Mouse (Mus musculus) myocyte (in vitro differentiated cells): ENCODE measurements at regions not wholly inside any gene's neighbourhood (a gene's known extent, or its start where the extent isn't known, plus 50 kb on each side); places are given as distances from the start of the nearest gene placed in this dataset.

Source experiments
- H3K27me3 ChIP-seq: one replicate; pipeline ENCODE4 v1.6.1; 2011; ENCODE audit not compliant: control insufficient read depth, insufficient read depth, insufficient read length
- H3K36me3 ChIP-seq: one replicate; pipeline ENCODE4 v1.6.1; 2011; ENCODE audit not compliant: control insufficient read depth, insufficient read depth
- H3K4me2 ChIP-seq: one replicate; pipeline ENCODE4 v1.6.1; 2011; ENCODE audit warnings: low read depth, control low read depth
- H3K4me3 ChIP-seq: one replicate; pipeline ENCODE4 v1.5.1; 2011; ENCODE audit warnings: mild to moderate bottlenecking, control low read depth, moderate library complexity
- H3K79me2 ChIP-seq: one replicate; pipeline ENCODE4 v1.6.1; 2011; ENCODE audit not compliant: control insufficient read depth, insufficient read depth
- H3ac ChIP-seq: one replicate; pipeline ENCODE4 v1.6.1; 2011; ENCODE audit not compliant: control insufficient read depth, insufficient read length
- CEBPB ChIP-seq: IDR thresholded peaks from 2 replicates; pipeline ENCODE4 v1.6.1; 2011; ENCODE audit warnings: mild to moderate bottlenecking, moderate library complexity; ENCODE audit not compliant: poor library complexity, insufficient read depth, severe bottlenecking
- E2F4 ChIP-seq: IDR thresholded peaks from one replicate; pipeline ENCODE4 v1.6.1; 2011; ENCODE audit warnings: mild to moderate bottlenecking, control low read depth, moderate library complexity; ENCODE audit not compliant: insufficient read depth
- MAX ChIP-seq: IDR thresholded peaks from one replicate; pipeline ENCODE4 v1.6.1; 2011; ENCODE audit warnings: low read depth, mild to moderate bottlenecking, control low read depth
- MYOD1 ChIP-seq, 3 experiments: IDR thresholded peaks; one replicate each; pipeline ENCODE4 v1.6.1; 2011; ENCODE audit warnings: control low read depth in 2 of 3, low read depth in 2 of 3, mild to moderate bottlenecking in 2 of 3, moderate library complexity in 1 of 3; ENCODE audit not compliant: insufficient read length in 2 of 3, control insufficient read depth in 1 of 3
- MYOG ChIP-seq, 3 experiments: IDR thresholded peaks; one replicate each; pipeline ENCODE4 v1.6.1; 2011; ENCODE audit warnings: control low read depth in 2 of 3, low read depth in 2 of 3, mild to moderate bottlenecking in 2 of 3; ENCODE audit not compliant: insufficient read length in 2 of 3, control insufficient read depth in 1 of 3, insufficient read depth in 1 of 3
- POLR2A ChIP-seq: IDR thresholded peaks from one replicate; pipeline ENCODE4 v1.6.1; 2011; ENCODE audit warnings: low read depth, mild to moderate bottlenecking, control low read depth, moderate library complexity; ENCODE audit not compliant: insufficient read length
- POLR2AphosphoS2 ChIP-seq: IDR thresholded peaks from one replicate; pipeline ENCODE4 v1.6.1; 2011; ENCODE audit warnings: low read depth, control low read depth; ENCODE audit not compliant: insufficient read length
- REST ChIP-seq: IDR thresholded peaks from one replicate; pipeline ENCODE4 v1.6.1; 2011; ENCODE audit warnings: mild to moderate bottlenecking, control low read depth, moderate library complexity; ENCODE audit not compliant: insufficient read depth, insufficient read length
- SRF ChIP-seq: IDR thresholded peaks from one replicate; pipeline ENCODE4 v1.6.1; 2011; ENCODE audit warnings: low read depth; ENCODE audit not compliant: control insufficient read depth, insufficient read length
- TCF12 ChIP-seq: IDR thresholded peaks from one replicate; pipeline ENCODE4 v1.6.1; 2011; ENCODE audit warnings: mild to moderate bottlenecking, control low read depth; ENCODE audit not compliant: poor library complexity, insufficient read depth, severe bottlenecking
- TCF3 ChIP-seq: IDR thresholded peaks from one replicate; pipeline ENCODE4 v1.6.1; 2011; ENCODE audit warnings: low read depth, control low read depth; ENCODE audit not compliant: insufficient read length
- USF1 ChIP-seq: IDR thresholded peaks from one replicate; pipeline ENCODE4 v1.6.1; 2011; ENCODE audit warnings: low read depth, mild to moderate bottlenecking, control low read depth, moderate library complexity

DNA sequence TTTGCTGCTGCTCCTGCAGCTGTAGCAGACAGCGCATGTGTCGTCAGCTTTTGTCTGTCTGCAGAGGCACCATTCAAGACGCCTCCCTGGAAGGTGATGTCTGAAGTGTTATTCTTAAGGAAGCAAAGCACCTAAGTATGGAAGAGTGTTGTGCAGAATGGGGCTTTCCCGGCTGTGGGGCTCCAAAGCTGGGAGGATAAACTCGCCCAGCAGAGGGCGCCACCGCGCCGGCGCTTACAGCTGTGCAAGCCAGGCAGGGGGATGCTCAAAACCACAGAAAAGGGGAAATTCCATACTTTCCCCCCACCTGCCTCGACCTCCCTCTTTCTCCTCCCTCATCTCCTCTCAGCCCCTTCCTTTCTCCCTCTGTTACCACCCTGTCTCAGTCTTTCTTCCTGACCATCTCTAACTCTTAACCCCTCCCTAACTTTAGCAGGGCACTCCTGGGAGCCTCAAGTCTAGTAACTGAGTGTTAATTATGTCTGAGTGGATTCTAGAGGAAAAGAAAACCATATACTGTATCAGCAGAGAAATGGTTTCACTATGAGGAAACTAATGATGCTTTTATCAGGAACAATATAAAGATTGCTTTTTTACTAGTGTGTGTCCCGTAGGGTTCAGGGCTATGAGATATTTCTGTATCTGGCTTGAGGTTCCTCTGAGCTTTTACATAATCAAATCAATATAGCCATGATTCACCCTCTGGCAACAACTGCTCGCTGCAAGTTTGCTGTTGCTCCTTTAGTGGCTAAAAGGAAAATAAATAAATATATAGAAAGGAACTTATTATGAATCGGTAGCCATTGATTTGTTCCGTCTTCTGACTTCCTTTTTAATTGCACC lies 539.5 kb downstream of the Ccdc171 start:
- no peak for TF ChIP-seq MYOD1 (IDR thresholded peaks at IDR 0.05; ENCODE audit: control insufficient read depth in 1 of 3, insufficient read length in 2 of 3, low read depth in 2 of 3)
- TF ChIP-seq MYOG (IDR thresholded peaks at IDR 0.05; ENCODE audit: control insufficient read depth in 1 of 3, insufficient read depth in 1 of 3, insufficient read length in 2 of 3, low read depth in 2 of 3) = peak in 1 of 3 experiments; percentile 36
- Histone ChIP-seq H3K4me3 (no peak overlapping the region), H3K36me3 (no peaks in the 10 kb centered on the region), H3K27me3 (no peaks in the 10 kb centered on the region), H3ac (no peak overlapping the region), H3K79me2 (no peaks in the 10 kb centered on the region), H3K4me2 (peak overlapping the region; percentile 36)

DNA sequence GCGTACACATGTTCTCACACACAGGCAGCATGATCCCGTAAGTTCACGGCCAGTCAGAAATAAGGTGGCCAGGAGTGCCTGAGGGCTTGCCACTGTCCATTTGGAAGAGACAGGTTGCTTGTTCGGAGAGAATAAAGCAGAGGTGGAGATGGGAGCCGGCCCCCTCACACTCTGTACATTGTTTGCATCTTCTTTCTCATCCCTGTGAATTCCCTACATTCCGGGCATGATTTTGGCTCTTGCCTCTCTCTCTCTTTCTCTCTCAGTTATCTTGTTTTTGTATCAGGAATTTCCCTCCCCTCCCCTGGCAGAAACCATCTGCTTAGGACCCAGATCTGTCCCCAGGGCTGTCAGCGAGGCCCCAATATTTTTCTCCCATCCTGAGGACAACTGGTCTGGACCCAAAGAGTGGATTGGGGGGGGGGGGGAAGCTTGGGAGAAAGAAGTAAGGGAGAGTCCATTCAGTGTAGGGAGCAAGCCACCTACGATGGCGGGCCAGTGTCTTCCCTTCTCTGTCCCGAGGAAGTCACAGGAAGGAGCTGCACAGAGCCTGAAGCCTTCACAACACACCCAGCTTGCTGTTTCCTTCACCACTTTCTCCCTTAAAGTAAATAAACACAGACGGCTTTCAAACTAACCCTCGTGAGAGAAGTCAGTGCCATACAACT lies 540.2 kb downstream of the Ccdc171 start:
- Histone ChIP-seq H3K36me3 (no peaks in the 10 kb centered on the region), H3K79me2 (no peaks in the 10 kb centered on the region), H3K27me3 (no peaks in the 10 kb centered on the region), H3ac (no peak overlapping the region), H3K4me2 (no peak overlapping the region), H3K4me3 (no peak overlapping the region)
- no peak for TF ChIP-seq E2F4
- TF ChIP-seq MYOG (IDR thresholded peaks at IDR 0.05; ENCODE audit: control insufficient read depth in 1 of 3, insufficient read depth in 1 of 3, insufficient read length in 2 of 3, low read depth in 2 of 3) = no peak
- no peak for TF ChIP-seq POLR2AphosphoS2
- TF ChIP-seq REST = no peak
- TF ChIP-seq MAX = no peak
- TF ChIP-seq USF1 = no peak
- no peak for TF ChIP-seq TCF12
- no peak for TF ChIP-seq MYOD1 (IDR thresholded peaks at IDR 0.05; ENCODE audit: control insufficient read depth in 1 of 3, insufficient read length in 2 of 3, low read depth in 2 of 3)
- TF ChIP-seq POLR2A = no peak
- no peak for TF ChIP-seq CEBPB
- TF ChIP-seq TCF3 = no peak
- TF ChIP-seq SRF = no peak

DNA sequence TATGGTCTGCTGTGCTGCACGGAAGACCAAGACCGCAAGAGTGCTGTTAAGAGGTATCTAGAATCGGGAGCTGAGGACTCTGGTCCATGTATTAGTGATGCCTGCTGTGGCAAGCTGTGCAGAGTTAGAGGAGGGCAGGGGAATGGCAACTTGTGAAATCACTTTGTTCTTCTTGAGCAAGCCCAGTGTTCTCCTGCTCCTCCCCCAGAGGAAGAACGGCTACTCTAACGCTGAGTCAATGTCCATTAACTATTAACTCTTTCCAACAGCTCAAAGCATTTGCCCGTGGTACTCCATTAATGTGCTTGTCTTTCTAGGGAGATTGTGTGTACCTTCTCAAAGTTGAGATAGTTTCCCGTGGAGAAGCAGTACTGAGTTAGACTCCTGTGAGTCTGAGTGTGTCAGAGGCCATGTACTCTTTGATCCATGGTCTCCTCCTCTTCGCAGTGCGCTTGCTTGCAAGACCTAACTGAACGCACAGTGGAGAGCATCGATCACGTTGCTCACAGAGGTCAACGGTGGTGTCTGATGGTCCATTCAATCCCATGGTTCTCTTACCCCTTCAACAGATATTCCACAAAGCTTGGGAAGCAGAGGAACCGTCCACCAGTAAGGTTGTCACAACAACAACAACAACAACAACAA lies 542.7 kb downstream of the Ccdc171 start:
- Histone ChIP-seq H3K4me2 (no peak overlapping the region), H3K79me2 (no peaks in the 10 kb centered on the region), H3K27me3 (no peaks in the 10 kb centered on the region), H3ac (no peak overlapping the region), H3K4me3 (no peak overlapping the region), H3K36me3 (no peaks in the 10 kb centered on the region)
- TF ChIP-seq TCF12 (no peak), REST (no peak), MAX (no peak), E2F4 (no peak), POLR2A (no peak)

DNA sequence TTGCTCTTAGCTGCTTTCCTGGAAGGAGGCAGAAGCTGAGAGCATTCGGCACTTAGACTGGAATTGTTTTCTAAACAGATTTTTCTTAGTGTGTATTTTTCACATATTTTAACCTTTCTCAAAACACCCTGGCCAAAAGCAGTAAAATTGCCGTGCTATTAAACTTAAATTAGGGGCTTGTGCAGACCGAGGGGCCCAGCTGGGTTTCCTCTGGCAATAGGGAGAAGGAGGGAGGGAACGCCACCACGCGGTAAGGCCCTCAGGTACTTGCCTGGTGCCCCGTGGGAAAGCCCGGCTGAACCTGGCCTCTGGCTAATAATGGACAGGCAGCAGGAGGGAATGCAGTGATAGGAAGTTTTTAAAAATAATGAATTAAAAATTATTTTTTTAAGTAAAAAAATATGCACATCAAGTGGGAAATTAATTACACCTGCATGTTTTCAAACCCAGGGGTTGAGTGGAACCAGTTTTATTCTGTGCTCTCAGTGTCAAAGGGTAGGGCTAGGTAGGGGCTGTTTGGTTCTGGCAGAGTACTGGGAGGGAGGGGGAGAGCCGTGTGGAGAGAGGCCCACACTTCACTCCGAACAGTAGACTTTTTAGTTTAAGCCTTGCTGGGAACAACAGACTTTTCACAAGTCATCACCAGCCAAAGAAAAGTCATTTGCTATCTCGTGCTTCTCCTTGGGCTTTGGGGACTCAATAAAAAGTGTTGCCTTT lies 543.8 kb downstream of the Ccdc171 start:
- Histone ChIP-seq H3K4me3 (no peak overlapping the region), H3K27me3 (no peaks in the 10 kb centered on the region), H3K4me2 (no peak overlapping the region), H3ac (no peak overlapping the region), H3K79me2 (no peaks in the 10 kb centered on the region), H3K36me3 (no peaks in the 10 kb centered on the region)
- TF ChIP-seq CEBPB (no peak), E2F4 (no peak), POLR2AphosphoS2 (no peak), TCF12 (no peak)

DNA sequence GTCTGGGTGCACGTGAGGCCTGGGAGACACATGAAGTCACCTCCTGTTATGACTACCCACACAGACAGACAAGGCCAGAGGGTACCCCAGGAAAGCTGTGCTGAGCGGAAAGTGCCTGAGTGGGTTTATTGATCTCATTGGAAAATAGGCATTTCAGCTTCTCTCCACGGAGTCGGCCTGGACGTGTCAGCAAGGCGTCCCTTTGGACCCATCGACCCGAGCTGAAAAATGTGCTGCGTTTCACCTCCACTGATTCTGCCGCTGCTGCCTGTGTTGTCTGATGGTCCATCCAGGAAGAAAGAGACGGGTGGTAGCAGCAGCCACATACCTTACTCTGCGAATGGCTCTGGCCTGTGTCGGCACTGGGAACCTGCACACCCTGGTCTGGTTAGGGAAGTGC lies 544.3 kb downstream of the Ccdc171 start:
- Histone ChIP-seq H3K4me3 (no peak overlapping the region), H3K27me3 (no peaks in the 10 kb centered on the region), H3K36me3 (no peaks in the 10 kb centered on the region), H3K79me2 (no peaks in the 10 kb centered on the region), H3K4me2 (no peak overlapping the region), H3ac (no peak overlapping the region)
- TF ChIP-seq POLR2A (no peak), MAX (no peak), USF1 (no peak), POLR2AphosphoS2 (no peak), SRF (no peak), MYOG (IDR thresholded peaks at IDR 0.05; ENCODE audit: control insufficient read depth in 1 of 3, insufficient read depth in 1 of 3, insufficient read length in 2 of 3, low read depth in 2 of 3) (no peak), TCF3 (no peak), MYOD1 (IDR thresholded peaks at IDR 0.05; ENCODE audit: control insufficient read depth in 1 of 3, insufficient read length in 2 of 3, low read depth in 2 of 3) (no peak), E2F4 (no peak), REST (no peak), TCF12 (no peak), CEBPB (no peak)
